Mouse (Mus musculus) hindbrain, embryonic 13.5 days (tissue): Measurements from ENCODE around the gene Gm17019. TPM values are rescaled to one million over a fixed set of nuclear protein-coding genes. Genes with fewer than 3 reads are reported as not detected.
"Not testable (repeated sequence)": the region's sequence is repeated elsewhere in the genome, so short reads cannot be mapped to it uniquely, and the experiment has no call there.

Source experiments
- ATAC-seq: fragments of 200-750 bp; cut with Nextera tagmentation; 2 replicates; pipeline ENCODE4 v1.8.0; 2017; ENCODE audit warnings: moderate TSS enrichment; ENCODE audit not compliant: low FRiP score
- H3K27ac ChIP-seq: fragments of 300-500 bp; sonication (generic); 2 replicates; pipeline ENCODE4 v1.5.1; 2015; ENCODE audit warnings: inconsistent platforms, mild to moderate bottlenecking, moderate library complexity
- H3K27me3 ChIP-seq: fragments of 300-500 bp; sonication (generic); 2 replicates; pipeline ENCODE4 v1.6.1; 2015; ENCODE audit warnings: mild to moderate bottlenecking, inconsistent platforms
- H3K36me3 ChIP-seq: fragments of 300-500 bp; sonication (generic); 2 replicates; pipeline ENCODE4 v1.6.1; 2015; ENCODE audit warnings: mild to moderate bottlenecking, inconsistent platforms
- H3K4me1 ChIP-seq: fragments of 300-500 bp; sonication (generic); replicated peaks from 2 replicates; pipeline ENCODE4 v1.6.1; 2015; ENCODE audit warnings: inconsistent platforms
- H3K4me2 ChIP-seq: fragments of 300-500 bp; sonication (generic); 2 replicates; pipeline ENCODE4 v1.6.1; 2015; ENCODE audit warnings: inconsistent platforms, mild to moderate bottlenecking, moderate library complexity
- H3K4me3 ChIP-seq: fragments of 300-500 bp; sonication (generic); 2 replicates; pipeline ENCODE4 v1.5.1; 2015; ENCODE audit warnings: mild to moderate bottlenecking, inconsistent platforms
- H3K9ac ChIP-seq: fragments of 300-500 bp; sonication (generic); 2 replicates; pipeline ENCODE4 v1.6.1; 2015; ENCODE audit warnings: mild to moderate bottlenecking, inconsistent platforms
- H3K9me3 ChIP-seq: fragments of 300-500 bp; sonication (generic); 2 replicates; pipeline ENCODE4 v1.6.1; 2016; ENCODE audit warnings: inconsistent platforms
- WGBS: fragments of 180-500 bp; shearing (Covaris S2); methylation state at CpG from one replicate; pipeline ENCODE4 v1.1.7; 2015; 5-methylcytosine and 5-hydroxymethylcytosine counted together
- polyA plus RNA-seq: library from polyadenylated mRNA; unstranded; fragments of >200 nt; fragmentation: Nextera tagmentation; extraction: Ambion mirVana; gene quantifications from 2 replicates; pipeline ENCODE4 v1.2.1, GENCODE M21; 2015

The Gm17019 gene
- not detected in 2 replicates for polyA plus RNA-seq

DNA sequence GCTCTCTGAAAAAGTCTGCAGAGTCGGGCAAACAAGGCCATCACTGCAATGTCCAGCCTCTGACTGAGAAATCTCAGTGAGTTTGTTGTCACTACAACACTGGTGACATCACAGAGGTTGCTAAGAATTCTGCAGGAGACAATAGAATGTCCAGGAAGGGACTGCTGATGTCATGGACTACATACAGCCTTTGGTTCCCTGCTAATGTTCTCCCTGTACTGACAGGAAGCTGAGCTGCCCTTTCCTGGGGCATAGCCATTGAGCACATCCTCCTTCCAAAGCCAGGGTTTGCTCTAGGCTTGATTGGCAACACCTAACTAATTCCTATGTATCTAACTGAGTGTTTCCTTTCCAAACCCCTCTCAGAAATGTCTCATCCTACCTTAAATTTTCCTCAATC is at the start of gene Gm17019:
Gene Gm17019 (minus strand): TSS at position 101 of the 400 bp plus-strand sequence.
- H3K4me3 ChIP-seq, ATAC-seq, H3K36me3 ChIP-seq, H3K4me2 ChIP-seq, H3K4me1 ChIP-seq, H3K27ac ChIP-seq, H3K27me3 ChIP-seq, H3K9ac ChIP-seq: not testable (repeated sequence)
- H3K9me3 ChIP-seq, result peaks cover 40% of the 10 kb centered on the region
- WGBS, result 54% methylated on average over 1 of the region's 1 CpGs

DNA sequence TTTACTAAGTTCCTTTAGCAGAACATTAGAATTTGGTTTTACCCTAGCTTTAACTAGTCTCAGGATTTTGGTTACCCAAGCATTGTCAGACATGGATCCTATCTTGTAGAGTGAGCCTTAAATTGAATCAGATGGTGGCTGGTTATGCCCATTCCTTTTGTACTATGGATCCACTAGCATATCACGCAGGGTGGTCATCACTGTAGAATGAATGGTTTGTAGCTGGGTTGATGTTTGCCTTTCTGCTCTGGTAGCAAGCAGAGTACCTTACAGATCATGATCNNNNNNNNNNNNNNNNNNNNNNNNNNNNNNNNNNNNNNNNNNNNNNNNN is 29.6 kb upstream of the Gm17019 start:
- H3K4me1 ChIP-seq, result not testable (repeated sequence)
- 90% methylated on average over 1 of the region's 1 CpGs for WGBS

DNA sequence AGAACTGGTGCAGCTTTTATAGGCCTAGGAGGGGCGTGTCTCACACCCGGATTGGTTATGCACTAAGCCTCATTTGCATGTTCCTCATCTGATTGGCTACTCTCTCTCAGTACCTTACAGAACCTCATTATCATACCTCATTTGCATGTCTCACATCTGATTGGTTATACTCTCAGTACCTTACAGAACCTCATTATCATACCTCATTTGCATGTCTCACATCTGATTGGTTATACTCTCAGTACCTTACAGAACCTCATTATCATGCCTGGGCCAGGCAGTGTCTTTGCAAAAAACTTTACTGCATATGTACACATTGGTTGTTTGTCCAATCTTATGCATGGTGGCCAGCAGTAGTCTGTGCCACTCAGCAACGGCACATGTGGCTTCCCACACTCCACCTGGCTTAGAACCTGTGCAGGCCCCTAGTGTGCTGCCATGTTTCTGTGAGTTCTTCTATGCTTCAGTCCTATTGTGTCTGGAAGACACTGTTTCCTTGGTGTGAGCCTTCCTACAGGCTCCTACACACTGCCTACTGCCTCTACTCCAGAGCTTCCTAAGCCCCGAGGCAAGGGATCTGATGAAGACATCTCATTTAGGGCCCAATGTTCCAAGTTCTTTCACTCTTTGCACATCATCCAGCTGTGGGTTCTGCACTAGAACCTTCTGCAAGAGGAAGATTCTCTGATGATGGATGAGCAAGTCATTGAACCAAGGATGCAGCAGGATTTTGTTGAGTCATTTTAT is 29.0 kb upstream of the Gm17019 start:
- H3K36me3 ChIP-seq, H3K27ac ChIP-seq, H3K9ac ChIP-seq, H3K4me1 ChIP-seq, H3K4me3 ChIP-seq, H3K4me2 ChIP-seq, H3K27me3 ChIP-seq: not testable (repeated sequence)
- 83% methylated on average over 4 of the region's 4 CpGs for WGBS
- peak; percentile 89 for ATAC-seq
- peaks cover 24% of the 10 kb centered on the region for H3K9me3 ChIP-seq

More for the DNA sequence above, 29.6 kb upstream of the Gm17019 start:
- H3K27me3 ChIP-seq, H3K27ac ChIP-seq, H3K36me3 ChIP-seq, H3K4me3 ChIP-seq, H3K9ac ChIP-seq, H3K4me2 ChIP-seq, ATAC-seq: not testable (repeated sequence)
- peaks cover 21% of the 10 kb centered on the region for H3K9me3 ChIP-seq

DNA sequence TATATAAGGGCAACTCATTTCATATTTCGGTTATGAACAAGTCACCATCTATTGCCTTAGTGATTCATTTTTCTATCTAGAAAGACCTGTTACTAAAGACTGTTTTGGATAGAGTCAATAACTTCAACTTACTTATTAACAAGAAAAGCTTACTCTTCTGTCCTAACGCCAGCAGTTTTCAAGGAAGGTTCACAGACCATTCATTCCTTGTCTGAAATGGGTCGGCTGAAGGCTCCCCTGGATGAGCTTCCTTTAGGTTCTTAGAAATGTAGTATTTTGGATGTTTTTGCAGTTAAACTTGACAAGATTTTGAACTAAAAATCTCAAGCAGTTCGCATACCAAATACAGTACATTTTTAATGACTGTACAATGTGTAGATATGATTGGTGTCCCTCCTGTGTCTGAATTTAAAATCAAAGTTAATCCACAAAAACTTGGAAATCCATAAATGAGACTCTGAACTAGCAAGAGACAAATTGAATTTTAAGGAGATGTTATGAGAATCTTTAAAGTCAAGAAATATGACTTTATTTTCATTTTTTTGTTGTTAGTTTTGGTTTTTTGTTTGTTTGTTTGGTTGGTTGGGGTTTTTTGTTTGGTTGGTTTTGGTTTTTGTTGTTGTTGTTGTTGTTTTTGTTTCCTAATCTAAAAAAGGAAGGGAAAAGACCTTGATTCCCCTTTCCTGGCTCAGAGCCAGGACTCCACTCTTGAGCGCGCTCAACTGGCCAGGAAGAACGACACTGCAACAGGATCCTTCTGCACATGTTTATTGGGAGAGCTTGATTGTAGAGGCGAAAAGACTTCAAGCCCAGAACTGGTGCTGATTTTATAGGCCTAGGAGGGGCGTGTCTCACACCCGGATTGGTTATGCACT is 21.6 kb upstream of the Gm17019 start:
- H3K4me1 ChIP-seq, H3K4me3 ChIP-seq, H3K9ac ChIP-seq, H3K4me2 ChIP-seq, H3K27me3 ChIP-seq, H3K36me3 ChIP-seq, H3K27ac ChIP-seq: not testable (repeated sequence)
- ATAC-seq, result 0 out of 2 replicates have a peak, but pooled peaks have one; percentile 52
- WGBS, result 78% methylated on average over 10 of the region's 10 CpGs
- H3K9me3 ChIP-seq, result peaks cover 35% of the 10 kb centered on the region

DNA sequence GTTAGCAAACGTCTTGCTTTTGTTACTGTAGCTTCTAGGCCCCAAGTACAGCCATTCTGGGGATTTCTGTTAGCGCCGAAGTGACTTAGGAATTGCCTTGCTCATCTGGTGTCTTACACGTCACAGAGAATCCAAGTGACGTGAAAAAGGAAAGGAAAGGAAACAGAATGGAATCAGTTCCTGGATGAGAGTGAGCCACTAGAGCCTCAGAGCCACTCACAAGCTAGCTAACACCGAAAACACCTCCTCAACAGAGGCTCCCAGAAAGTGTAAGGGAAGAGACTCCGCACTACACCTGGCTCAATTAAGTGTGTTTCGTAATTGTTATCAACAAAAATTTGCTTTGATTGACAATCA is 20.8 kb upstream of the Gm17019 start:
- H3K4me3 ChIP-seq, H3K36me3 ChIP-seq, ATAC-seq, H3K27ac ChIP-seq, H3K4me1 ChIP-seq, H3K4me2 ChIP-seq, H3K27me3 ChIP-seq, H3K9ac ChIP-seq: not testable (repeated sequence)
- 79% methylated on average over 8 of the region's 8 CpGs for WGBS
- peaks cover 35% of the 10 kb centered on the region for H3K9me3 ChIP-seq

DNA sequence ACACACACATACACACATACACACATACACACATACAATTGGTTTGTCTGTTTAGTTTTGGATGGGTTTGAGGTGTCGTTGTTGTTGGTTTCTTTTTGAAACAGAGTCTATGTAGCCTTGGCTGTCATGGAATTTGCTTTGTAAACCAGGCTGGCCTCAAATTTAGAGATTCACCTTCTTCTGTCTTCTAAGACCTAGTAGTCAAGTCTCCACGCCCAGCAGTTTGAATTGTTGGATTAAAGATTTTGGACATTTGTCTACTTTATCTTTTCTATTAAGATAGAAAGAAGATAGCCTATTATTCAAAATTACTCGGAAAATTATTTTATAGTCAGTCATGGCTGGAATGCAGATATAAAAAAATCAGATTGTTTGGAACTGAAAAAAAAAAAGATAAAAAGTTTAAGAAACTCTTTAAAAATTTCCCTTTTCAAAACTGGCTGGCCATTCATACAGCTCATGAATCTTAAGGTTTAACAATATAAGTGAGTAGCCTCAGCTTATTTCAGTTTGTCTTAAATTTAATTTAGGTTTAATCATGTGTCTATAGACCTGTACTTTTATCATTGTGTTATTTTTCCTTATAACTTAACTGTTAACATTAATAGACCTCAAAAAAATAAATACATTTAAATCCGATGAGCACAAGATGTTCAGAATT is 20.3 kb upstream of the Gm17019 start:
- H3K4me3 ChIP-seq, H3K27me3 ChIP-seq, H3K4me1 ChIP-seq, H3K9ac ChIP-seq, H3K36me3 ChIP-seq, H3K27ac ChIP-seq, H3K4me2 ChIP-seq, ATAC-seq: not testable (repeated sequence)
- WGBS, result 80% methylated on average over 4 of the region's 4 CpGs
- peaks cover 32% of the 10 kb centered on the region for H3K9me3 ChIP-seq

DNA sequence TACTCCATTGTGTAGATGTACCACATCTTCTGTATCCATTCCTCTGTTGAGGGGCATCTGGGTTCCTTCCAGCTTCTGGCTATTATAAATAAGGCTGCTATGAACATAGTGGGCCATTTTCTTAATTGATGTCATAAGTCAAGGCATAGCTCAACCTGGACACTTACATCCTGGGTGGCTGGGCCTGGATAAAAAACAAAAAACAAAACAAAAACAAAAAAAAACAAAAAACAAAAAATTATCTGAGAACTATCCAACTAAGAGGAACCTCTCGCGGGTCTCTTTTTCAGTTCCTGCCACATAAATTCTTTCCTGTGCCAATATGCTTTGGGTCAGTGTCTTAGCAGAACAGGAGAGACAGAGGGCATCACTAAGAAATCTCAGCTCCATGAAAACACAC is 18.0 kb upstream of the Gm17019 start:
- H3K27ac ChIP-seq, H3K4me1 ChIP-seq, ATAC-seq, H3K9ac ChIP-seq, H3K4me2 ChIP-seq, H3K4me3 ChIP-seq, H3K27me3 ChIP-seq, H3K36me3 ChIP-seq: not testable (repeated sequence)
- H3K9me3 ChIP-seq, result peaks cover 27% of the 10 kb centered on the region
- WGBS, result 77% methylated on average over 2 of the region's 2 CpGs

DNA sequence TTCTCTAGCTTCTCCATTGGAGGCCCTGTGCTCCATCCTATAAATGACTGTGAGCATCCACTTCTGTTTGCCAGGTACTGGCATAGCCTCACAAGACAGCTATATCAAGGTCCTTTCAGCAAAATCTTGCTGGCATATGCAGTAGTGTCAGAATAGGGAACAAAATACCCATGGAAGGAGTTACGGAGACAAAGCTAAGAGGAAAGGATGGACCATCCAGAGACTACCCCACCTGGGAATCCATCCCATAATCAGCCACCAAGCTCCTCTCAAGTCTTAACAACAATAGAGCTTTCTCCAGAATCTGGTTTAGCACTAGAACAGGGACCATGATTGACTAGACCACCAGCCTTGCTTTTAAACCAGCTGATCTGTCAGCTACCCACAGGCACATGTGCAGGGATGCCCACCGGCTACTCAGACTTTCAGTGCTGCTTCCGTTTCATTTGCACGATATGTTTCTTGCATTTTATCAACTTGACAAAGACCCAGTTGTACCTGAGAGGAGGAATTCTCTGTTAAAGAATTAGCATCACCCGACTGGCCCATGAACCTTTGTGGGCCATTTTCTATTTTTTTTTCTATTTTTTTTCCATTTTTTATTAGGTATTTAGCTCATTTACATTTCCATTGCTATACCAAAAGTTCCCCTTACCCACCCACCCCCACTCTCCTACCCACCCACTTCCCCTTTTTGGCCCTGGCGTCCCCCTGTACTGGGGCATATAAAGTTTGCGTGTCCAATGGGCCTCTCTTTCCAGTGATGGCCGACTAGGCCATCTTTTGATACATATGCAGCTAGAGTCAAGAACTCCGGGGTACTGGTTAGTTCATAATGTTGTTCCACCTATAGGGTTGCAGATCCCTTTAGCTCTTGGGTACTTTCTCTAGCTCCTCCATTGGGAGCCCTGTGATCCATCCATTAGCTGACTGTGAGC is 12.3 kb upstream of the Gm17019 start:
- H3K4me1 ChIP-seq, H3K36me3 ChIP-seq, H3K27ac ChIP-seq, H3K4me3 ChIP-seq, H3K9ac ChIP-seq, H3K27me3 ChIP-seq, H3K4me2 ChIP-seq: not testable (repeated sequence)
- WGBS, result 86% methylated on average over 9 of the region's 9 CpGs
- peak; percentile 57; the same call in 1 of the 2 replicates for ATAC-seq
- H3K9me3 ChIP-seq, result peaks cover 14% of the 10 kb centered on the region

DNA sequence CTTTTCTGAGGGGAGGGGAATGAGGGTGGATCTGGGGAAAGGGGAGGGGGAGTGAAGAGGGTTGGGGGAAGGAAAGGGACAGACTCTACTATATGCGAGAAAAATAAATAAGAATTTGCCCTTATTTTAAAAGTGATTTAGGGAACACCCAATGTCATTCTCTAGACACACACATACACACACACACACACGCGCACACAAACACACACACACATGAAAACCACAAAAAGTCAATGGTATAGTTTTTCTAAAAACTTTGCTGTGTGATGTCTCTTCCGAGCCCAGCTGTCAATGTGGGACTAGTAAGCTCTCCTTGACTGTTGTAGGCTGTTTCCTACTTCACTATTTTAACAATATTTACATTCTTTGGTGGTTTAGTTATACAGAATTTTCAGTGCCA is 8.0 kb upstream of the Gm17019 start:
- peaks cover 30% of the 10 kb centered on the region for H3K9me3 ChIP-seq
- H3K36me3 ChIP-seq, H3K27ac ChIP-seq, H3K4me3 ChIP-seq, H3K9ac ChIP-seq, H3K4me2 ChIP-seq, H3K27me3 ChIP-seq, H3K4me1 ChIP-seq, ATAC-seq: not testable (repeated sequence)
- WGBS, result 70% methylated on average over 3 of the region's 4 CpGs

DNA sequence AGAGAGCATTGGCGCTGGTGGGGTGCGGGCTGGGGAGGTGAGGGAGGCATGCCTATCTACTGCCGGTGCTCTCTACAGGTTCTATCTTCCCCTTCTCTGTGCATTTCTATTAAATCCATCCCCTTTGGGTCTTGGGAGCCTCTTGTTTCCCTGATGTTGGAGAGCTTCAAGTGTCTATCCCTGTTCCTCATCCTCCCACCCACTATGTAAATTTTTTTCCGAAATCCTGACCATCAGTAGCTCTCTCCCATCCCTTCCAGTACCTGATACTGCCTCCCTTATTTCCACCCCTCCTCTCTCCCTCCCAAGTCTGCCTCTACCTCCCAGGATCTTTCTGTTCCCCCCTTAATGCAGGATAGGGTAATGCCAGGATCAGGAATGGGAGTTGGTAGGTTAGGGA is 7.2 kb upstream of the Gm17019 start:
- H3K4me1 ChIP-seq, H3K27ac ChIP-seq, H3K4me2 ChIP-seq, H3K9ac ChIP-seq, H3K27me3 ChIP-seq, H3K36me3 ChIP-seq, H3K4me3 ChIP-seq: not testable (repeated sequence)
- WGBS, result 84% methylated on average over 4 of the region's 4 CpGs
- peaks cover 27% of the 10 kb centered on the region for H3K9me3 ChIP-seq
- peak; percentile 93 for ATAC-seq

DNA sequence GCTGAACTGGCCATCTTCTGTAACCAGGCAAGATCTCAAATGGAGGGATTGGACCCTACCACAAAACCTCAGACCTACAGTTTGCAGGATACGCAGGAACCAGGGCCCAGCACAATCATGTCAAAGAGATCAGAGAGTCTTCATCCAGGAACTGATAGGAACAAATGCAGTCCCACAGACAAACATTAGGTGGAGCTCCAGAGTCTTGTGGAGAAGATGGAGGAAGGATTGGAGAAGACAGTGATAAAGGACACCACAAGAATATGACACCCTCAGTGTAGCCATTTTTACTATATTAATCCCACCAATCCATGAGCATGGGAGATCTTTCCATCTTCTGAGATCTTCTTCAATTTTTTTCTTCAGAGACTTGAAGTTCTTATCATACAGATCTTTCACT is 8.5 kb downstream of the Gm17019 start:
- H3K27me3 ChIP-seq, H3K27ac ChIP-seq, H3K4me1 ChIP-seq, H3K36me3 ChIP-seq, H3K4me3 ChIP-seq, H3K4me2 ChIP-seq, ATAC-seq, H3K9ac ChIP-seq: not testable (repeated sequence)
- H3K9me3 ChIP-seq, result peaks cover 42% of the 10 kb centered on the region
- WGBS, result 87% methylated on average over 1 of the region's 1 CpGs

DNA sequence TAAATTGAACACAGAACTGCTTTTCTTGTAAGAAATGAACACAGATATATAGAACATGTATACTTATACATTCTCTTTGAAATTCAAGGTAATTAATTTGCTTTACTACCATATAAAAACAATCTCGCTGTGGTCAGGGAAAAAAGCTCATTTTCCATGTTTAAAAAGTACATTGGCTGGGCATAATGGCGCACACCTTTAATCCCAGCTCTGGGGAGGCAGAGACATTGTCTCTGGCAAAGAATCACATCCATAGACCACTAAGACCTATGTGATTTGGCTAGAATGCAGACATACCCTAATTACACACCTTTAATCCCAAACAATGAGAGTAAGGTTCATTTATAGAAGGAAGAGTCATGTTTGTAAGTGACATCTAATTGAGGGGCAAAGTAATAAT is 12.7 kb downstream of the Gm17019 start:
- not testable (repeated sequence) for H3K4me2 ChIP-seq, H3K4me3 ChIP-seq, H3K27ac ChIP-seq, ATAC-seq, H3K27me3 ChIP-seq, H3K36me3 ChIP-seq, H3K9ac ChIP-seq, H3K4me1 ChIP-seq
- H3K9me3 ChIP-seq, result peaks cover 37% of the 10 kb centered on the region
- 71% methylated on average over 2 of the region's 2 CpGs for WGBS
